Mouse (Mus musculus): ENCODE measurements at regions not wholly inside any gene's neighbourhood (a gene's known extent, or its start where the extent isn't known, plus 50 kb on each side); places are given as distances from the start of the nearest gene placed in this dataset.
"Not testable (repeated sequence)": the region's sequence is repeated elsewhere in the genome, so short reads cannot be mapped to it uniquely, and the experiment has no call there.

DNA sequence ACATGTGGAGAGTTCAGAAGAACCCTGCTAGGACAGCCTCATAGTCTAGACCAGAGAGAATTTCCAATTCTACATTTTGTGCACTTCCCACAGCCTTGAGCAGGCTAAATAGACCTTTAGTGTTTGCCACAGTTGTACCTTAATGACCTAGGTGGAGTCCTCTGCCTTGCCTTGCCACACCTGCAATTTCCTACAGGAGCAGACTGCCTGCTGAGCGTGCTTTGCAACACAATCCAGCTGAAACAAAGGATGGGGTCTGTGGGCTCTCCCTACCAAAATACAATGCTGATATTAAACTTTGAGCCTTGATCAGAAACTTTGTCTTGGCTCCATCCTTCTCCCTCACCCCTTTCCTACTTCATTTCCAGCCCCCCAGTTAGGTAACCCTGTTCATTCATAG is 326.0 kb upstream of the Snx7 start:
- no peak for ATAC-seq (replicated peaks; ENCODE audit: low FRiP score)

GRCm38 (mm10) chr3:118189382-118189781 is 320.6 kb upstream of the Snx7 start:
- no peaks in the 10 kb centered on the region for H3K9me3 ChIP-seq (ENCODE audit: control insufficient read depth, low read length)

More for the DNA sequence above, 326.0 kb upstream of the Snx7 start:
- Histone ChIP-seq H3K4me1 (replicated peaks; ENCODE audit: control insufficient read depth, insufficient read depth, low read length) (no peaks in the 10 kb centered on the region), H3K9ac (ENCODE audit: low read depth, low read length) (no peak overlapping the region), H3K9me3 (ENCODE audit: control insufficient read depth, low read length) (no peaks in the 10 kb centered on the region), H3K27me3 (replicated peaks; ENCODE audit: control insufficient read depth, insufficient read depth, low read length) (no peaks in the 10 kb centered on the region), H3K4me2 (no peak overlapping the region), H3K4me3 (ENCODE audit: low read depth, low read length) (no peak overlapping the region), H3K27ac (ENCODE audit: low read depth, low read length) (no peak overlapping the region), H3K36me3 (ENCODE audit: control insufficient read depth, insufficient read depth, low read length) (no peaks in the 10 kb centered on the region)
- no peak for DNase-seq (ENCODE audit: low spot score)
- 36% methylated on average over 1 of the region's 1 CpGs for WGBS

DNA sequence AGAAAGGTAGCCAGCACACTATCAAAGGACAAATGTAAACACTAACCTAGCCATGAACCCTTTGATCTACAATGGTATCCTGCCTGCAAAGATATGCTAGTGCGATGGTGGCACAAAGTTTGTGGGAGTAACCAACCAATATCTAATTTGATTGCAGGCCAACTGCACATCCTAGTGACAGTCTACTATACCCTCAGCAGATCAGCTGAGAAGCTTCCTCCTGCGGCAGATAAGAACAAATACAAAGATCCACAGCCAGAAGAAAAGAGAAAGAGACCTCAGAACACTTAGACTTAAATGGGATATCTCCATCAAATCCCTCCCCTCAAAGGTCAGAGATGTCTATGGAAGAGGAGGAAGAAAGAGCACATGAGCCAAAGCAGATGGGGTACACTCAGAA is 308.7 kb upstream of the Snx7 start:
- Histone ChIP-seq H3K4me3 (ENCODE audit: low read depth, low read length) (no peak overlapping the region), H3K36me3 (ENCODE audit: control insufficient read depth, insufficient read depth, low read length) (no peaks in the 10 kb centered on the region), H3K27ac (ENCODE audit: low read depth, low read length) (no peak overlapping the region), H3K9ac (ENCODE audit: low read depth, low read length) (no peak overlapping the region), H3K27me3 (replicated peaks; ENCODE audit: control insufficient read depth, insufficient read depth, low read length) (no peaks in the 10 kb centered on the region), H3K9me3 (ENCODE audit: control insufficient read depth, low read length) (no peaks in the 10 kb centered on the region), H3K4me2 (no peak overlapping the region), H3K4me1 (replicated peaks; ENCODE audit: control insufficient read depth, insufficient read depth, low read length) (no peaks in the 10 kb centered on the region)
- WGBS: 84% methylated on average over 2 of the region's 2 CpGs
- ATAC-seq (replicated peaks; ENCODE audit: low FRiP score) (no peak), DNase-seq (ENCODE audit: low spot score) (no peak)

More at GRCm38 (mm10) chr3:118189382-118189781, 320.6 kb upstream of the Snx7 start:
- no peaks in the 10 kb centered on the region for H3K4me1 ChIP-seq (replicated peaks; ENCODE audit: control insufficient read depth, insufficient read depth, low read length)
- H3K36me3 ChIP-seq (ENCODE audit: control insufficient read depth, insufficient read depth, low read length): no peaks in the 10 kb centered on the region
- H3K9ac ChIP-seq (ENCODE audit: low read depth, low read length): no peak overlapping the region
- no peak overlapping the region for H3K4me2 ChIP-seq
- ATAC-seq (replicated peaks; ENCODE audit: low FRiP score): no peak
- no peak for DNase-seq (ENCODE audit: low spot score)
- no peak overlapping the region for H3K4me3 ChIP-seq (ENCODE audit: low read depth, low read length)
- H3K27me3 ChIP-seq (replicated peaks; ENCODE audit: control insufficient read depth, insufficient read depth, low read length): no peaks in the 10 kb centered on the region
- no peak overlapping the region for H3K27ac ChIP-seq (ENCODE audit: low read depth, low read length)

- H3K9ac ChIP-seq (ENCODE audit: low read depth, low read length): no peak overlapping the region
- no peak overlapping the region for H3K4me3 ChIP-seq (ENCODE audit: low read depth, low read length)
- H3K27ac ChIP-seq (ENCODE audit: low read depth, low read length): no peak overlapping the region
- no peak for ATAC-seq (replicated peaks; ENCODE audit: low FRiP score)
- H3K9me3 ChIP-seq (ENCODE audit: control insufficient read depth, low read length): no peaks in the 10 kb centered on the region
- H3K4me1 ChIP-seq (replicated peaks; ENCODE audit: control insufficient read depth, insufficient read depth, low read length): no peaks in the 10 kb centered on the region
- no peak overlapping the region for H3K4me2 ChIP-seq
- no peak for DNase-seq (ENCODE audit: low spot score)
- 74% methylated on average over 2 of the region's 2 CpGs for WGBS
- no peaks in the 10 kb centered on the region for H3K27me3 ChIP-seq (replicated peaks; ENCODE audit: control insufficient read depth, insufficient read depth, low read length)
- H3K36me3 ChIP-seq (ENCODE audit: control insufficient read depth, insufficient read depth, low read length): no peaks in the 10 kb centered on the region
These were observed 294.2 kb upstream of the Snx7 start for GRCm38 (mm10) chr3:118162916-118163315.

- H3K9me3 ChIP-seq (ENCODE audit: control insufficient read depth, low read length): no peaks in the 10 kb centered on the region
- DNase-seq (ENCODE audit: low spot score) (no peak), ATAC-seq (replicated peaks; ENCODE audit: low FRiP score) (no peak)
- no peaks in the 10 kb centered on the region for H3K4me1 ChIP-seq (replicated peaks; ENCODE audit: control insufficient read depth, insufficient read depth, low read length)
- no peak overlapping the region for H3K4me2 ChIP-seq
- H3K9ac ChIP-seq (ENCODE audit: low read depth, low read length): no peak overlapping the region
- H3K27me3 ChIP-seq (replicated peaks; ENCODE audit: control insufficient read depth, insufficient read depth, low read length): no peaks in the 10 kb centered on the region
- 97% methylated on average over 1 of the region's 1 CpGs for WGBS
- no peaks in the 10 kb centered on the region for H3K36me3 ChIP-seq (ENCODE audit: control insufficient read depth, insufficient read depth, low read length)
- H3K4me3 ChIP-seq (ENCODE audit: low read depth, low read length): no peak overlapping the region
- no peak overlapping the region for H3K27ac ChIP-seq (ENCODE audit: low read depth, low read length)
These were observed 276.1 kb upstream of the Snx7 start for GRCm38 (mm10) chr3:118144788-118145187.

DNA sequence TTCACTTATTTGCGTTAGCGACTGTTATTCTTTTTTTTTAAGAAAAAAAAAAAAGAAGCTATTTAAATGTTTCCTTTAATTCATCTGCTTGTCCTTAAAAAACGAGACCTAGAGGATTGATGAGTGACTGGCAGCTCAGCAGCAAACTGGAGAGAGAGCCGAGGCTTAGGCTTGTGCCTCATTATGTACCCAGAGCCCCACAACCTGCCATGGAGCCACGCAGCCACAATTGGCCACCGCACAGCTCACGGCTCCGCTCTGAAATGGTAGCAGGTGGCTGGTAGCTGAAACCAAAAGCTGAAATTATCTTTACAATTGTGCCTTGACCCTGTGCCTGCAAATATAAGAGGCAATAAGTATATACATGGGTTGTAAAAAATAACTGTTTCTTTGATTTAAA is 273.0 kb upstream of the Snx7 start:
- no peak overlapping the region for H3K4me3 ChIP-seq (ENCODE audit: low read depth, low read length)
- H3K27ac ChIP-seq (ENCODE audit: low read depth, low read length): no peak overlapping the region
- no peaks in the 10 kb centered on the region for H3K27me3 ChIP-seq (replicated peaks; ENCODE audit: control insufficient read depth, insufficient read depth, low read length)
- 84% methylated on average over 8 of the region's 8 CpGs for WGBS
- no peak for DNase-seq (ENCODE audit: low spot score)
- no peaks in the 10 kb centered on the region for H3K9me3 ChIP-seq (ENCODE audit: control insufficient read depth, low read length)
- H3K4me1 ChIP-seq (replicated peaks; ENCODE audit: control insufficient read depth, insufficient read depth, low read length): no peaks in the 10 kb centered on the region
- H3K9ac ChIP-seq (ENCODE audit: low read depth, low read length): no peak overlapping the region
- no peaks in the 10 kb centered on the region for H3K36me3 ChIP-seq (ENCODE audit: control insufficient read depth, insufficient read depth, low read length)
- ATAC-seq (replicated peaks; ENCODE audit: low FRiP score): no peak
- H3K4me2 ChIP-seq: no peak overlapping the region

GRCm38 (mm10) chr3:118140108-118140507 is 271.4 kb upstream of the Snx7 start:
- Histone ChIP-seq H3K4me1 (replicated peaks; ENCODE audit: control insufficient read depth, insufficient read depth, low read length) (no peaks in the 10 kb centered on the region), H3K27me3 (replicated peaks; ENCODE audit: control insufficient read depth, insufficient read depth, low read length) (no peaks in the 10 kb centered on the region), H3K4me3 (ENCODE audit: low read depth, low read length) (no peak overlapping the region), H3K9me3 (ENCODE audit: control insufficient read depth, low read length) (no peaks in the 10 kb centered on the region), H3K4me2 (no peak overlapping the region), H3K9ac (ENCODE audit: low read depth, low read length) (no peak overlapping the region), H3K36me3 (ENCODE audit: control insufficient read depth, insufficient read depth, low read length) (no peaks in the 10 kb centered on the region), H3K27ac (ENCODE audit: low read depth, low read length) (no peak overlapping the region)
- 82% methylated on average over 2 of the region's 2 CpGs for WGBS
- DNase-seq (ENCODE audit: low spot score) (no peak), ATAC-seq (replicated peaks; ENCODE audit: low FRiP score) (no peak)

GRCm38 (mm10) chr3:118128349-118128748 is 259.6 kb upstream of the Snx7 start:
- H3K36me3 ChIP-seq (ENCODE audit: control insufficient read depth, insufficient read depth, low read length); ATAC-seq (replicated peaks; ENCODE audit: low FRiP score); H3K4me2 ChIP-seq; H3K4me3 ChIP-seq (ENCODE audit: low read depth, low read length); DNase-seq (ENCODE audit: low spot score); H3K9ac ChIP-seq (ENCODE audit: low read depth, low read length); H3K27ac ChIP-seq (ENCODE audit: low read depth, low read length); H3K27me3 ChIP-seq (replicated peaks; ENCODE audit: control insufficient read depth, insufficient read depth, low read length); H3K4me1 ChIP-seq (replicated peaks; ENCODE audit: control insufficient read depth, insufficient read depth, low read length); H3K9me3 ChIP-seq (ENCODE audit: control insufficient read depth, low read length): not testable (repeated sequence)
- 82% methylated on average over 1 of the region's 1 CpGs for WGBS

DNA sequence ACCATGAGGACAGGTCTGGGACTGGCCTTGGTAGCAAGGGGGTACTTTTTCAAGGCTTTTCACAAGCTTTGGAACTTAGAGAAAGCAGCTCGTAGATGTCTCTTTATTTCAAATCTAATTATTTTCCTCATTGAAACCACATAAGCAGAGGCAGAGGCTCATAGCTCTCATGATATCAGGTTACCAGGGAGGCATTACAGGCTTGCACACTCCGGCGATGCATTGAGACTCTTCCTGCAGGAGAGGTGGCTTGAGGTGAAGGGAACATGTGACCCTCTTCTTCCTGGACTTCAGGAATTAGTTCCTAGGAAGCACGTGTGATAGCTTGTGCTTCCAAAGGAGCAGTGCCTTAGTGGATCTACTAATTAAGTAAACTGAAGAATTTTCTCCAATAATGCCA is 233.9 kb upstream of the Snx7 start:
- no peak overlapping the region for H3K27ac ChIP-seq (ENCODE audit: low read depth, low read length)
- H3K9ac ChIP-seq (ENCODE audit: low read depth, low read length): no peak overlapping the region
- no peak overlapping the region for H3K4me2 ChIP-seq
- H3K27me3 ChIP-seq (replicated peaks; ENCODE audit: control insufficient read depth, insufficient read depth, low read length): no peaks in the 10 kb centered on the region
- no peaks in the 10 kb centered on the region for H3K4me1 ChIP-seq (replicated peaks; ENCODE audit: control insufficient read depth, insufficient read depth, low read length)
- ATAC-seq (replicated peaks; ENCODE audit: low FRiP score) (no peak), DNase-seq (ENCODE audit: low spot score) (no peak)
- 79% methylated on average over 4 of the region's 4 CpGs for WGBS
- H3K36me3 ChIP-seq (ENCODE audit: control insufficient read depth, insufficient read depth, low read length): no peaks in the 10 kb centered on the region
- H3K9me3 ChIP-seq (ENCODE audit: control insufficient read depth, low read length): no peaks in the 10 kb centered on the region
- no peak overlapping the region for H3K4me3 ChIP-seq (ENCODE audit: low read depth, low read length)

Measured in liver, embryonic 11.5 days (tissue).